Mouse (Mus musculus): ENCODE results near the gene D6Wsu163e.

Gene D6Wsu163e

DNA sequence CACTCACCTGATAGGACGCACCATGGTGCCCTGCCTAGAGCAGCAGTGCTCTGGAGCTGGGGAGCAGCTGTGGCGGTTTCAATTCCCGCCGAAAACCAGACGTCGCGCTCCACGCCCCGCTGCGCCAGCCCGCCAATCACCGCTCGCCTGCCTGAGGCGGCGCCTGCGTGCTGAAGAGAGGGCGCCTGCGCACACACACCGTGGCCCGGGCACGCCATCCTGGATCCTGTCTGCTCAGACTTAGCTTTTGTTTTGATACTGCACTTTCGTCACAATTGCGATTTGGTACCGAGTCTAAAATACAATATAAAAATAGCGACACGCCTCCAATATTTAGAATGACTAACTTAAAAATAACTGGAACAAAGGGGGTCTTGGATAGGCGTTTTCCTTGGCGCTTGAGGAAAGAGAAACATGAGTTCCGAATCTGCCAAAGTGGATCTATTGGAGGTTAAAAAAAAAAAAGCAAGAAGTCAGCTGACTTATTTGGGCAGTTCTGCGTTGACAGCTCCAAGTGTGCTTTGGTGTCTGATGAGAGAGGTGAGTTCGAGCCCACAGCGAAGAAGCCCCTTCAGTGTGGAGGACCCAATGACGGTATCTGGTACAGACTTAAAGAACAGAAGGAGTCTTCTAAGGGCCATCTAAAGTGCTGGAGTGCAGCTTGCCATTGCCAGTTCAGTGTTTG lies at the start of gene D6Wsu163e, which contains the start of gene Rad51ap1:
D6Wsu163e (plus strand) TSS at position 476 of the 685 bp plus-strand sequence.
Rad51ap1 (minus strand) TSS at position 101 of the 685 bp plus-strand sequence.
- DNase-seq (ENCODE audit: low spot score in 2 of 2) = peak; percentile 89 to 92

DNA sequence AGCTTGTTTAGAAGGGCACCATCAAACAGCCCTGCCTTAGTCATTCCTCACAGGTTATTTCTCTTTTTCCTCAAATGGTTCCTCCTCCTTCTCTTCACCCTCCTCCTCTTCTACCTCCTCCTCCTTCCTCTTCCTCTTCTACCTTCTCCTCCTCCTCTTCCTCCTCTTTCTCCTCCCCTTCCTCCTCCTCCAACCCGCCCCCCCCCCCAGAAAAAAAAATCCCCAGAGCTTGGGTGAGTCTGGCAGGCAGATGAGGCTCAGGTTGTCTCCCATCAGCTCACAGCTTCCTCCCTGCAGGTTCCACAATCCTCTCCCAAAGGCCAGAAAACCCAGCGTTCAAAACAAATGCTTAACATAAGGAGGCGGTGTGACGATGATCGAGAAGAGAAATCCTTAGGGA lies 32.4 kb upstream of the D6Wsu163e start:
- DNase-seq (ENCODE audit: low spot score in 2 of 2) = no peak

- no peak for DNase-seq (ENCODE audit: low spot score in 2 of 2)
These were observed 31.9 kb upstream of the D6Wsu163e start for GRCm38 (mm10) chr6:126907876-126908275.

GRCm38 (mm10) chr6:126910727-126911126 lies 29.0 kb upstream of the D6Wsu163e start:
- no peak for DNase-seq (ENCODE audit: low spot score in 2 of 2)

GRCm38 (mm10) chr6:126914928-126915327 lies 24.8 kb upstream of the D6Wsu163e start:
- no peak for DNase-seq (ENCODE audit: low spot score in 2 of 2)

- peak in 1 of 2 experiments; percentile 6 for DNase-seq (ENCODE audit: low spot score in 2 of 2)
These were observed 18.5 kb upstream of the D6Wsu163e start, which contains the start of gene Dyrk4 for GRCm38 (mm10) chr6:126921111-126921881. TSS of gene Dyrk4 (minus strand) at chr6:126921839.

GRCm38 (mm10) chr6:126932896-126933295 lies 6.9 kb upstream of the D6Wsu163e start:
- DNase-seq (ENCODE audit: low spot score in 2 of 2) = no peak

- no peak for DNase-seq (ENCODE audit: low spot score in 2 of 2)
These were observed 1.7 kb upstream of the D6Wsu163e start for GRCm38 (mm10) chr6:126938047-126938446.

DNA sequence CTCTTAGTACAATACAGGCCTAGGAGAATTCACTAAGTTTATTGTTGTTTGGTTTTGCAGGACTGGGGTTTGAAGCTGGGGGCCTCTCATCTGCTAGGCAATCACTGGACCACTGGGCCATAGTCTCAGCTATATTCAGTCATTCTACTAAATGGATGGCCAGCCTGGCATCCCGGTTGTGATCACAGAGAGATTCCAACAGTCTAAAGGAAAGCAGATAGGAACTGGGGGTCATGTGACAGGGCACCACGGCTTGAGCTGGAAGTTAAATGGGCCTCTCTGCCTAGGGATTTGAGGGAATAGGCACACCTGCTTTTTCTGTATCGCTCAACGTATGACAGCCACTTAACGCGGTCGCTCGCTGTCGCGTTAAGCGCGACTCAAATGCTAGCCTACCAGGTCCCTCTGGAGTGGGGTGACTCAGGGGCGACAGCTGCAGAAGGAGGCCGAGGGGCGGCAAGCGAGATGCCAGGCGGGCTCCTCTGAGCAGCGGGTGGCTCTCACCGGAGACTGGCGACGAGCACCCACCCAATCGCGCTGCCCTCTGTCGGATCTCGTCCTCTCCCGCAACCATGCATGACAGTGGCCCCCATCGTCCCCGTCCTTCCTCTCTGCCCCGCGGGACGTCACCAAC lies 792 bp upstream of the D6Wsu163e start:
- DNase-seq (ENCODE audit: low spot score in 2 of 2) = no peak

DNA sequence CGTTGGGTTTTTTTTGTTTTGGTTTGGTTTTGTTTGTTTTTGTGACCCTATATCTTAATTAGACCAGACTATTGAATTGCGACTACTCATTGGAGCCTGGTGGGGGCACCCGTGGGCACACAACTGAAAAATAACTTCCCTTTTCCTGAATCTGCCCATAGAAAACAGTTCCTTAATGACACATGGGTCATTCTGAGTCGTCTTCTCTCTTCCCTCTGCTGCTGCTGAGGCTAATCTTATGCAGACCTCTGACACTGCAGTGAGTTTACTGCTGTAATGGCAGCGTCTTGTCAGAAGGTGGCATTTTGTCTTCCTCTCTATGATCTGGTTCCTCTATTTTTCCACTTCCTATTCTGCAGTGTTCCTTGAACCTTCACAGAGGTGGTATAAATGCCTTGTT lies 689 bp downstream of the D6Wsu163e start:
- no peak for DNase-seq (ENCODE audit: low spot score in 2 of 2)

- no peak for DNase-seq (ENCODE audit: low spot score in 2 of 2)
These were observed 8.6 kb downstream of the D6Wsu163e start for GRCm38 (mm10) chr6:126948336-126948735.

DNA sequence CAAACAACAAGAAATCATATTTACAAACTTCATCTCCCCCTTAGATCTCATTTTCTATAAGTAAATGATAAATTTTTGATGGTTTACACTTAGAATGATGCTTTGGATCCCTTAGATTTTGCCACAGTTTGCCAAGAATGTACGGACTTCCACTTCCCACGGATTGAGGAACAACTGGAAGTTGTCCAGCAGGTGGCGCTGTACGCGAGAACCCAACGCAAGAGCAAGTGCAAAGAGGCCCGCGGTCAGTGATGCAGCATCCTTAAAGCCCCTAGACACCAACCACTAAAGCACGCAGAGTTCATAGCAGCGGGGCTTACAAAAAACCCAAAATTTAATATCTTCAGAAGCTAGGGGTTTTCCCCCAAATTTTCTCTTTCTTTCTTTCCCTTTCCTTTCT lies 16.0 kb downstream of the D6Wsu163e start:
- peak; percentile 42 to 69 for DNase-seq (ENCODE audit: low spot score in 2 of 2)

- no peak for DNase-seq (ENCODE audit: low spot score in 2 of 2)
These were observed 21.7 kb downstream of the D6Wsu163e start for GRCm38 (mm10) chr6:126961371-126962018.

DNA sequence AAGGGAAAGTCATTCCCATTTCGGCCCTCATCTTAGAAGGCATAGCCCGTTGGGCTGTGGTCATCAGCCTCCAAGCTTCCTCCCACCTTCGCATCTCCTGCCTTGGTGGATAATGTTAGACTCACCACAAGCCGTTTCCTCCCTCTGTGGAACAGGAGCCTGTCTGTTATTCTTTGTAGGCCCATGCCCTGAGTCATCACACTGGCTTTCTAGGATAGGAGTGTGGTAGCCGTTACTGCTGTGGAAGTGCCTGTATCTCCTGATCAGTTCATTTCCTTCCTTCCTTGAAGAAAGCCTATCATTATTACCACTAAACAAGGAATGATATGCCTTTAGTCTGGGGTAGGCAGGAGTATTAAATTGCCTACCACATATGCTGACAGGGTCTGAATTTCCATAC lies 22.9 kb downstream of the D6Wsu163e start:
- no peak for DNase-seq (ENCODE audit: low spot score in 2 of 2)

DNA sequence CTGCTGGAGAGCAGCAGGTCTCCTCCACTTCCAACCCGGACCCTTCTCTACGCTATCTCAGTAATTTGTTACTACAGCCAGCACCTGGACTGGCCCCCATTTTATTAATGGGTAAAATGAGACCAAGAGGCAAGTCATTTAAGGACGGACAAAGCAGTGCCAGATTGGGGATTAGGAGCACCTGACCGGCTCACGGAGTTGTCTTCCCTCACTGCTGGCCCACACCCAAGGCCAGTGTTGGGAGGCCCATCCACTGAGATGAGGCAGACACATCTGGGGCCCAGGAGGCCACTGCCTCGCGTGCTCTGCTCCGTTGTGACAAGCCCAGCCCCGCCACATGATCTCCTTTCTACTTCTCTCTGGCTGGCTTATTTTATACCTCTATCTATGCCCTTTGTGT lies 23.7 kb downstream of the D6Wsu163e start:
- no peak for DNase-seq (ENCODE audit: low spot score in 2 of 2)

DNA sequence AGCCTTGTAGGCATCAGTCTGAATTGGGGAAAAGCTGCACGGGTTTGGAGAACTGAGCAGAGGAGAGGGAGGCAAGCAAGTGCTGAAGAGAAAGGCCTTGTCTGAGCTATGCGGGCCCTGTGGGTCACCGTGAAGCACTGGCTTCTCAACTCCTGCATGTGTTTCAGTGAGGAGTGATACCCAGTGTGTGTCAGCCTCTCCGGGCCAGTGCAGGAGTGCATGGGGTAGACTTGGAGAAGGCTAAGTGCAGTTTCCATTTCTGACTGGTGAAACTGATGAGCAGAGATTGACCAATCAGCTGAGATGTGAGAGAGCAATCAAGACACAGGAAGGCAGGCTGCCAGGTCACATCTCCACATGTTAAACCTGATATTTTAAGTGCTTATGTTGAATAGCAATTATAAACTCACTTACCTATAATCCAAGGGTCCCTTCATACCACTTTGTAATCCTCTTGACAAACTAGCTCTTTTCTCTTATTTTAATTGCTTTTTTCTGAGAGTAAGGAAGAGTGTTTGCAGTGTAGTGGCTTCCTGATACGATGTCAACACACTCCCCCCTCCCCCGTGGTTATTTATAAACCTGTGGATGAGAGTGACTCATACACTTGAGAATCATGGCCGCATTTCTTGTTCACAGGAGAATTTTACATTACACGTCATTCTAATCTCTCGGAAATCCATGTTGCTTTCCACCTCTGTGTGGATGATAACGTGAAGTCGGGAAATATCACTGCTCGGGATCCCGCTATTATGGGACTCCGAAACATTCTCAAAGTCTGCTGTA lies 26.7 kb downstream of the D6Wsu163e start:
- no peak for DNase-seq (ENCODE audit: low spot score in 2 of 2)

DNA sequence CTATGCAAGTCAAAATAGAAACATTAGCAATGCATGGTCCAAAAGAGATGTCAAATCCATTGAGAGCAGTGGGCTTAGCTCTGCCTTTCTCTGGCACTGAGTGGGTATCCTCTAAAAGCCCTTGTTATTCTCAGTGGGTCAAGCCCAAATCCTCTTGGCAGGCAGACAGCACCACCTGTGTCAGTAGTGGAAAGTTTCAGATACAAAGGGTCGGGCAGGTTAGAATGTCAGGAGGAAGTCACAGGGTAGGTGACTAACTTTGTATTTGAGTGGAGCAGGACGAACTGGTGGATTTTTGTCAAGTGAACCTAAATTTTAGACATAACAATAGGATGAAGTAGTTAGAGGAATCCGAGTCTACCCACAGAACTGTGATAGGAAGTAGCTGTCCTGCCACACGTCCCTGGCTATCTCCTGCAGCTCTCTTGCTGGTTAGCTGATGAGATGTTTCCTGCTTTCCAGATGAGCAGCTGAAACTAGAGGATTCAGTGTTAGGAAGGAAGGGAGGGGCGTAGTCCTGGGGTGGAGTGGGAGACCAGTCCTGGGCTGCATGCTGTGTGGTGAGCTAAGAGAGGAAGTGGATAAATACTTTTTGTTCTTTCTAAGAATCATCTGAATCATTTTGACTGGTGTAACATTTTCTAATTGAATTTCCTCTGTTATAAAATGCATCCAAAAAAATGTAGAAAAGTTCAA lies 41.9 kb downstream of the D6Wsu163e start:
- no peak for DNase-seq (ENCODE audit: low spot score in 2 of 2)

GRCm38 (mm10) chr6:126993676-126994075 lies 53.9 kb downstream of the D6Wsu163e start:
- no peak for DNase-seq (ENCODE audit: low spot score in 2 of 2)

DNA sequence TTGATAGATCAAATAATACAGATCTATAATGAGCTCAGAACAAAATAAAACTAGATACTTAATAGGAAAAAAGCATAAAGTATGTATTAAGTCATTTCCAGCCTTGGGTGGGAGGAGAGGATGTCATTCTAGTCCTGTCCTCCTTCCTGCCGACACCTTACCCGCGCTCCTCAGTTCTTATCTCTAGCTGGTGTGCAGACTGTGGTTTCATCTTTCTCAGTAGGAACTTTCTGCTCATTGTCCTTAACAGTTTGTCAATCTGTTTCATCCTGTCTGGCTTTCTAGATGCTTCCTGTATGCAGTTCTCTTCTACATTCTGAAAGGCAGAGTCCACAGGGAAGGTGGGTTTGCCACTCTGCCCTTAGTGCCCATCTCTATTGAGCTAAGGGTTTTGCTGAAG lies 55.7 kb downstream of the D6Wsu163e start:
- no peak for DNase-seq (ENCODE audit: low spot score in 2 of 2)

DNA sequence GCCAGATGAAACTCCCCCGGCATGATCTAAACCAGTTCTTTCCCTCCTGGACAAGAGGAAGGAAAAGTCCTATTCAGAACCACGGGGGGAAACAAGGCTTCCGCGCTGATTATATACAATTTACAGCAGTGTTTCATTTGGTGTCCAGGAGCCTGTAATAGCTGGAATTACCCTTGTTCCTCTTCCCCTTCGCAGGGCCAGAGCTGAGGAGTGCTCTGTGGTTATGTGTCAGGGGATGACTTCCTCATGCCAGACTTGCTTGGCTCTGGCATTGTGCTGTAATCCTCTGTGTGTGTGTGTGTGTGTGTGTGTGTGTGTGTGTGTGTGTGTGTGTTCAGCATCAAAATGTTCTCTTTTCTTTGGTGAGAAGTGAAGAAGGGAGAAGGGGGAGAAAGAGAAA lies 56.6 kb downstream of the D6Wsu163e start:
- no peak for DNase-seq (ENCODE audit: low spot score in 2 of 2)

DNA sequence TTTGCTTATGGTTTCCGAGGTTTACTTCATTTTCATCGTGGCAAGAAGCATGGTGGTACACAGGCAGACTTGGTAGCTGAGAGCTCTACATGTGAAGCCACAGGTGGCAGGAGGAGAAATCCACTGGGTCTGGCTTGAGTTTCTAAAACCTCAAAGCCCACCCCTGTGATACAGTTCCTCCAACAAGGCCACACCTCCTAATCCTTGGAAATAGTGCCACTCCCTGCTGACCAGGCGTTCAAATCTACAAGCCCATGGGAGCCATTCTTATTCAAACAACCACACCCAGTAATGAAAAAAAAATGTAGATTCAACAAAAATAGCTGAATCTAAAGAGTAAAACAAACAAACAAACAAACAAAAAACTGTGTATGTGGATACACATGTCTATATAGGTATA lies 65.9 kb downstream of the D6Wsu163e start:
- no peak for DNase-seq (ENCODE audit: low spot score in 2 of 2)

All from urinary bladder, postnatal 36 days (tissue).